Mouse (Mus musculus): Measurements from ENCODE around the gene Nkx3-2.

Nkx3-2 gene

DNA sequence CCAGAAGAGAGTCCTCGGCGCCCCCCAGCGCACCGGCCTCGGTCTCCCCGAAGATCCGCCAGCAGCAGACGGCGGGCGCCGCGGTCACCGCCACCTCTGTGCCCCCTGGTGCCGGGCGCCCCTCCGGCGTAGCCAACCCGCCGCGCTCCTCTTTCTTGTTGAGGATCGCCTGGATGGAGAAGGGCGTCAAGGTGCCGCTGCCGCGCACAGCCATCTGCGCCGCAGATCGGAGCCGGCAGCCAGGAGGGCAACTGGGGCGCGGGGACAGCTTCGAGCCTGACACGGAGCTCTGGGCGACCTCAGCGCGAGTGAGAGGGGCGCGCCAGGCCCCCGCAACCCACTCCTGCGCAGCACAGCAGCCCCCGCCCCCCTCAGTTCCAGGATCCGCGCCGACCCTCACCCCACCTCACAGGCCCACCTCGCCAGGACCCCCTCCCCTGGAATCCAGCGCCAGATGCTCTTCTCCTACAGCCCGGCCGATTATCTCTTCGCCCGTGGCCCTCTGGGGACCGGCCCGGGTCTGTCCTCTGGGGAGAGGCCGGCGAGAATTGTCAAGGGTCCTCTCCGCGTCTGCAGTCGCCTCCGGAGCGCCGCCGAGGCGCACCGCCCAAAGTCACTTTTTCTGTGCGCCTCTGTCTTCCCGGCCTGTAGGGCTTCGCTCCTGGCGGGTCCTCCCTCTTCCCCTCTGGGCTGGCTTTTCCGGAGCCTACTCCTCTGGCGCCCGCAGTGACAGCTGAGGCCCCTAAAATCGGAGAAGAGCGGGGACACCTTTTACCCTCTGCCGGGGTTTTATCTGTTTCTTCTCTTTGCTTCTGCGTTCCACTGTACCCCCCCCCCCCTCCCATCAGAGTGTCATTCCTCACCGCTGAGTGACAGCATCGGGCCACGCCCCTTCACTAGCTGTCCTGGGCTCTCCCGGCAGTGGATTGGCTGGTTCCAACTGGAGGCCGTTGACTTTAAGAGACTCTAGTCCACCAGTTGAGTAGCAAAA, at the start of gene Nkx3-2:
Gene Nkx3-2, minus strand, starts transcription at position 771 of the 991 bp plus-strand sequence.
- POLR2A ChIA-PET, result interaction anchor here in 2 of 4 experiments (0.6 to 1.9 kb wide), 7 partner anchors 9 to 57 kb away, joined by 3 to 10 read pairs (median 3); no protein-coding TSS in a partner anchor
- CTCF ChIA-PET, result interaction anchor here in 1 of 4 experiments (0.5 kb wide), 1 partner anchor 18 kb away, joined by 4 read pairs; no protein-coding TSS in a partner anchor

- ChIA-PET CTCF (no interaction called here), POLR2A (no interaction called here)
Measured at GRCm38 (mm10) chr5:41812516-41812915, 48.2 kb upstream of the Nkx3-2 start.

DNA sequence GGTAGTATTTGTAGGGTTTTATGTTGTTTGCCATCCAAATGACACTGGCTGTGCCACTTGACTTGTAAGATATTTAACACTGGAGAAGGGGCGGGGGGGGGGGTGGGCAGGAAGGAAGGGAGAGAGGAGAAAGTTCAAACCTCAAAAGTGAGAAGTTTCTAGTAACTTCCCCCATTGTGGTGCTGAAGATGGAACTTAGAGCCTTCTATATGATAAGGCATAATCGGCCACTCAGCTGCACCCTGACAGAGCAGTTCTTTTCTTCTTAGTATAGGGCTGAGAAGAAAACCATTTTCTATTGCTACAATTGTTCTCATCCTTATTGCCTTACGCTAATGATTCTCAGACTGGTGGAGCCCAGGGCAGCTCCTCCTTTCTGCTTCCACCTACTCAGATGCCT, 47.0 kb upstream of the Nkx3-2 start:
- POLR2A ChIA-PET, result interaction anchor here in 1 of 4 experiments (0.6 to 1.4 kb wide), 3 partner anchors 10 to 28 kb away, joined by 3 to 5 read pairs (median 5); no protein-coding TSS in a partner anchor
- CTCF ChIA-PET, result no interaction called here

DNA sequence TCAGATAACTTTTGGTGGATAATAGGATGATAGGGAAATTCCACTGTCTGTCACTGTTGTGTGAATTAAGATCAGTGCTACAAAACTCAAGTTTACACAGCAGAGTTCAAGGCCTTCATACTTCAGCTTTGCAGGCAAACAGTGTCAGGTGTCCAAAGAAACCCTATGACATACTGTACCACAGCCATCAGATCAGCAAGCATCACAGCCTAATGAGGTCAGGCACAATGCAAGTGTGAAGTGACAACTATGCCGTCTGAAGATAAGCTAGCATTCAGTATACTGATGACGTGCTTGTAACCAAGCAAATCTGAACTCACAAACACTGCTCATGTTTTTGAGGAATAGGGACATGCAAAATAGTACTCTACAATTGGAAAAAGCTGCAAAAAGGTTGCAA, 43.1 kb upstream of the Nkx3-2 start:
- ChIA-PET POLR2A (no interaction called here), CTCF (no interaction called here)

DNA sequence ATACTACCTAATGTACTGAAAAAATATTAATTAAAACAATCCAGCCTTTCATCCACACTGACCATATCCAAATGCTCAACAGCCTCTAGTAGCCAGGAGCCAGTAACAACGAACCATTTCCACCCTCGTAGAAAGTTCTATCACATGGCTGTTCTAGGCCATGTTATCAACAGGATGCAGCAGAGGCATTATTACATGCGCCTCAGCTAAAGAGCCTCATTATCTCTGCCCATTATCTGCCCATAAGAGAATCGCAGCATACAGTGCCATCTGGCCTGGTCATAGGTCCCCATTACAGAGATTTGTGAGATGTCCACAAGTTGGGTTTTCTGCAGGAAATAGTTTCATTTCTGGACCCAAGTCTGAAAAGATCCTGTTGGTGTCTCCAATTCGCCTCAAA, 41.9 kb upstream of the Nkx3-2 start:
- CTCF ChIA-PET, result interaction anchor here in 1 of 4 experiments (0.6 kb wide), 1 partner anchor 372 kb away, joined by 3 read pairs; no protein-coding TSS in a partner anchor
- POLR2A ChIA-PET, result no interaction called here

- POLR2A ChIA-PET, result interaction anchor here in 1 of 4 experiments (0.6 kb wide), 1 partner anchor 8 kb away, joined by 8 read pairs; no protein-coding TSS in a partner anchor
- CTCF ChIA-PET, result no interaction called here
Measured at GRCm38 (mm10) chr5:41805085-41805484, 40.8 kb upstream of the Nkx3-2 start.

DNA sequence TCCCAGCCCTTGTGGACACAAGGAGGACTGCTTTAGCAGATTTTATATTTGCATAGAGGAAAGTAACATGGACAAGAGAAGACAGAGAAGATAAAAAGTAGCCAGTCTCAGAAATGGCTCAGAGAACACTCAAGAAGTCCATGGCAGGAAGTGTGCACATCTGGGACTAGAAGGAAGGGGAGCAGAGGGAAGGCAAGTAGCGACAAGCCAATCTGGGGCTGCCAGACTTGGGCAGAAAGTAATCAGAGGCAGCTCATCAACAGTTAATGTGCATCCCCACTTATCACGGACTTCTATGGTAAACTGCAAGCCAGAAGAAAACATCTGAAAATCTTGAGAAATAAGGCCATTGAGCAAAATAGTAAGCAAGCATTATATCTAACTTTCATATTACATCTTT, 40.3 kb upstream of the Nkx3-2 start:
- ChIA-PET CTCF (no interaction called here), POLR2A (interaction anchor here in 1 of 4 experiments (1.8 kb wide), 1 partner anchor 11 kb away, joined by 5 read pairs; no protein-coding TSS in a partner anchor)

DNA sequence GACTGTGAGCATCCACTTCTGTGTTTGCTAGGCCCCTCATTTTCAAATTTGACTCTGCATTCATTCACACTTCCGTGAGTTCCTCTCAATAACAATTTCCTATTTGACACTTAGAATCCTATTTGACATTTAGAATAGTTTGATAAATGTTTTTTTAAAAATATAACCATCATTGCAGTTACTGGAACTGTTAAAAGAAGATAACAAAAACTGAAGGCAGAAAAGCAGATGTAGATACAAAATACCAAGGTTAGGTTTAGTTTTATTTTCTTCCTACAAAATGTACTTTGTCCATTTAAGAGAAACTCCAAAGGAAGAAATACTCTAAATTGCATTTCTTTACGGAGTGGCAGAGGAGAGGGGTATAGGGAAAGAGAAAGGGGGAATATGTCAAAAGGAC, 37.3 kb upstream of the Nkx3-2 start:
- CTCF ChIA-PET, result no interaction called here
- POLR2A ChIA-PET, result no interaction called here

DNA sequence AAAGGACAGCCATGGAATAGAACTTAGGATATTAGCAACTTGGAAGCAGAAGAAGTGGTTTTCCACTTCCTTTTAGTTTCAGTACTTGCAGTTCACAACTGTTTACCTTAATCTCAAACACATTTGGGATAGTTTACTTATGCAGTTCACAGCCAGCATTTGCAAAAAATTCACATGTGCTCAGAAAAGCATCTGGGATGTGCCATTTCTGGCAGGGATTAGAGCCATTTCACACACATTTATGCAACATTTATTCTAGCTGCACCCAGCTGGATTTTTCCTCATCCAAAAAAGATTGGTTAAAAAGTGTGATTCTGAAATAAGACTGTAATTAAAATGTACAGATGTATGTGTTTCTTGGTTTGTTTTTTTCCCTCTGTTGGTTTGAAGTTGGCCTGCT, 30.1 kb upstream of the Nkx3-2 start:
- ChIA-PET CTCF (no interaction called here), POLR2A (no interaction called here)

DNA sequence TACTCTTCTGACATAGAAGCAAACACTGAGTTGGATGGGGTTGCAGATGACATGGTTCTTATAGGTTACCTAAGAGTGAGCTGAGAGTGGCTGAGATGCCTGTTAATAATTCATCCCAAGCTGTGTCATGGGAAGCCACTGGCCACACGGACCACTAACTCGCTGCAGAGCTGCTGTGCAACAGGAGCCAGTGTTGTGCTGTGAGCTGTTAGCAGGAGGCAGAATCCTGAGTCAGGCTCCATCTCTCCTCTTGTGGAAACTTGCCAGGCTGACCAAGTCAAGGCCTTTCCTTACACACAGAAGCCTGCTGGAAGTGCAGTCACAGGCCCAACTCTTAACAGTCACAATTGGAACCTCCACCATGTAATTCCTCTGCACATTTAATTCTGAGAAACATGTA, 26.2 kb upstream of the Nkx3-2 start:
- CTCF ChIA-PET, result no interaction called here

DNA sequence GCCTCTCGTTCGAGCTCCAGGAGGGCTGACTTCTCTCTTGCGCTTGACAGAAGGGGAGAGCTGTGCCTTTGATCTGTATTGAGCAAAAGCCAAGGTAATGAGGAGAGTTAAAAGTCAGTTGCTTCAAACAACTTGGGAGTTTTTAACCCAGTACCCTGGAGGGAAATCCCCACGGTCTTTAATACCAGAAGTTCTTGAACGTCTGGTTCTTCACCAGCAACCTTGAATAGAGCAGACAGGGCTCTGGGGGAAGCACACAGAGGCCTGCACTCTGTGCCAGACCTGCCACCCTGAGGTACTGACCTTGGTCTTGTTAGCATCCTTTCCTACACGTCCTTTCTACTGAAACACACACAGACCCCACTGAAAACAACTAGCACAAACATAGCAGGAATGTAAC, 24.6 kb upstream of the Nkx3-2 start:
- ChIA-PET POLR2A (no interaction called here), CTCF (interaction anchor here in 1 of 4 experiments (0.6 kb wide), 1 partner anchor 89 kb away, joined by 10 read pairs; no protein-coding TSS in a partner anchor)

More for the DNA sequence above, 26.2 kb upstream of the Nkx3-2 start:
- POLR2A ChIA-PET, result no interaction called here

- POLR2A ChIA-PET, result interaction anchor here in 2 of 4 experiments (0.9 kb wide), 2 partner anchors 17 kb away, joined by 3 read pairs; partner anchors contain the start of gene Nkx3-2 (in 2 of the 2)
- CTCF ChIA-PET, result no interaction called here
Measured at GRCm38 (mm10) chr5:41781890-41782289, 17.6 kb upstream of the Nkx3-2 start.

- CTCF ChIA-PET, result no interaction called here
Measured at GRCm38 (mm10) chr5:41780026-41780425, 15.7 kb upstream of the Nkx3-2 start.

GRCm38 (mm10) chr5:41775728-41776127, 11.4 kb upstream of the Nkx3-2 start:
- ChIA-PET POLR2A (interaction anchor here in 1 of 4 experiments (0.7 kb wide), 2 partner anchors 638 to 670 kb away, joined by 3 read pairs; no protein-coding TSS in a partner anchor), CTCF (no interaction called here)

More at GRCm38 (mm10) chr5:41780026-41780425, 15.7 kb upstream of the Nkx3-2 start:
- POLR2A ChIA-PET, result no interaction called here

DNA sequence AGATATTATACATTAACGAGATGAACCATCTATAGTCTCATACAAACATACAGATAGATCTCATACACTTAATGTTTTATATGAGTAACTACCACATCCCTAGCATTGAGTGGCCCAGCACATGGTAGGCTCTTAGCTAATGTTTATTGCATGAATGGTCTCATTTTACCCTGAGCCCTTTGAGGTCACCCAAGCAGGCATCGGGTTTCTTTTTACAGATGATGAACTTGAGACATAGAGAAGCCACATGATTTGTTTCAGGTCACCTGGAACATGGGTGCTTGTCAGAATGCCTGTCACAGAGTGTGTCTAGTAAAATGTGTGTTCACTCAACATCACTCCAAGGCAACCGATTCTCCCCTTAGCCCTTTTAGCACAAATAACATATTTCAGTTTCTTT, 11.0 kb upstream of the Nkx3-2 start:
- ChIA-PET CTCF (no interaction called here), POLR2A (interaction anchor here in 1 of 4 experiments (0.7 kb wide), 2 partner anchors 638 to 670 kb away, joined by 3 read pairs; no protein-coding TSS in a partner anchor)

DNA sequence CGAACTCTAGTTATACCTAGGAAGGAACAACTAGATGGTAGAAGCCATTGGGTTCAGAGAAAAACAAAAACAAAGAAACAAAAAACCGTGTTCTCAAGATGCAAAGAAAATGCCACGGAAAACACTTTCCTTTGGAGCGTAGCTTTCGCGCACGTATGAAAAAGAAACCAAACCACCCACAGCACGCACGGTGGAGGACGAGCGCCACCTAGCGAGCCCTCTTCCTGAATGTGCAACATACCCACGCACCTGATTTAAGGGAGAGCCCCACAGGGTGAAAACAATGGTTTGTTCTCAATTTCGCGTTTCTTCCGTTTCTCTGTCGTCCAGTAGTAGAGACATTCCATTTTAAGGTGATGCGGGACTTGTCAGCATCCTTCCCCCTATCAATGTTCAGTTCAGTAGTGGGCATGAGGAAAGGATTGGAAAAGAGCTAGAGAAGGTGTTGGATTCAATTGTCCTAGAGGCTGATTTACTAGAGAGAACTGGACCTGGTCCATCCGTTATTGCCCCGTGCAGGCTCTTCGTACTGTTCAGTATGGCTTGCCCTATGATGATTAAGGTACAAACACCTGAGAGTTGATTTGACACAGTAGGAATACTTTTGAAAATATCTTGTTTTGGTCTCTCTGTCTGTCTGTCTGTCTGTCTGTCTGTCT, 4.2 kb upstream of the Nkx3-2 start:
- ChIA-PET CTCF (interaction anchor here (0.5 to 2.4 kb wide), 22 partner anchors 20 to 762 kb away, joined by 3 to 12 read pairs (median 4); no protein-coding TSS in a partner anchor), POLR2A (interaction anchor here in 1 of 4 experiments (0.6 to 1.5 kb wide), 3 partner anchors 10 to 420 kb away, joined by 3 to 4 read pairs (median 4); no protein-coding TSS in a partner anchor)

DNA sequence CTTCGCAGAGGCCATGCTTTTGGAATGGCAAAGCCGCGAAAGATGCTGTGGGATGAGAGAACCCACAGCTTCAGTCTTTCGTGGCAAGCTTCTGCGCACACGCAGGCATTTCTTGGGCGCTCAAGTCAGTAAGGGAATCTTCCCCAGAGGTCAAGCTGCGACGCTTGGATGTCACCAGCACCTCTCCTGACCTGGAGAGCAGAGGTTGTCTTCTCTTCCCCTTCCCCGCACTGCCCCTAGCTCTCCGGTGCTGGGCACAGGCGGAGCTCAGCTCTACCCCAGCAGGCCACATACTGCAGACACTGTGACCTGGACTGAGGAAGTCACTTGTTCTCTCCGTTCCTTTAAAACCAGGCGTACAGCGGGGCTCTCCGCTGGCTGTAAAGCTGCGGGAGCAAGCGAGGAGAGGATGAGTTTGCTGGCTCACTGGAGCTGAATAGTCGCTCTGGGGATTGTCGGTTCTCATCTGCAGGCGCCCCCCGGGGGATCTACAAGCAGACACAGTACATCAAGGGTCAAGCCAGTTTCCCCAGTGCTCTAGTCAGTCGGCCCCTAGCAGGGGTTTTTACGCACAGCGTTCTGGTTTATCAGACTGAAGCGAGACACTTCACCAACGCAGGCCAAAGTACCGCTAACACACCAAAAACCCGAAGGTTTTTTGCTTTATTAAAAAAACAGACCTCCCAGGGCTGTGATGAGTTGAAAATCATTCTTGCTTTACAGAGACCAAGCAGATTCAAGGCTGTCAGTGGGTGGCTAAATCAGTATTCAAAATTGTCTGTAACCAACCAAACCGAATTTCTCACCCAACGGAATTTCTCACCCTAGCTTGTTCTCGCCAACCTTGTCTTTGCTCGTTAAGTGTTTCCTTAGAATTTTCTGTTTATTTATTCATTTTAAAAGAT, 3.2 kb upstream of the Nkx3-2 start:
- POLR2A ChIA-PET, result interaction anchor here in 2 of 4 experiments (0.7 to 1.5 kb wide), 4 partner anchors 9 to 746 kb away, joined by 3 to 4 read pairs (median 3); no protein-coding TSS in a partner anchor
- CTCF ChIA-PET, result interaction anchor here (0.5 to 2.4 kb wide), 21 partner anchors 10 to 815 kb away, joined by 3 to 12 read pairs (median 4); no protein-coding TSS in a partner anchor

DNA sequence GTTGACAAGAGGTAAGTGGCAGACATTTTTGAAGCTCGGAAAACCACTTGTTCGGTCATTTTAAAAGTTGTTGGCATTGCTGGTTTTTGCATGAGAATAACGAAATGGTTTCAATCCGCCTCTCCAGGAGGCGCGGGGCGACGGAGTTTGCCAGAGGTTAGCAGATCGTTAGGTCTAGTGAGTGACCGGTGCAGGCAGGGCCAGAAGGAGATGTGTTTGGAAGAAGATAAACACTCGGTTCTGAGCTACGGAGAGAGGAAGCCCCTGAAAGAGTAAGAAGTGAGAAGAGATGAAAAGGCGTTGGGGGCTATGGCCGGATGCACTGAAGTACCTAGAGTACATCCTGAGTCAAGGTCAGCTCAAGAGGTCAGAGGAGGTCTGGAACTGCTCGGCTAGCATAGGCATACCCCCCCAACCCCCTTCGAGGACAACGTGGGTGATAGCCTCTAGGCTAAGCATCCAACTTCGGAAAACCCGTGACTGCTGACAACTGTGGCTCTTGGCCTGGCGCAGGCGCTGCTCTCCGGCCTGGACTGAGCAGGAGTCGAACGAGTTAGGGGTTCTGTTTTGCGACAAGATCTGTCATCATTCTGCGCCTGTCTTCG, 2.2 kb upstream of the Nkx3-2 start:
- ChIA-PET CTCF (interaction anchor here (0.7 to 2.4 kb wide), 5 partner anchors 10 to 641 kb away, joined by 3 to 11 read pairs (median 4); no protein-coding TSS in a partner anchor), POLR2A (interaction anchor here in 2 of 4 experiments (0.7 to 1.9 kb wide), 3 partner anchors 11 to 745 kb away, joined by 3 to 10 read pairs (median 3); no protein-coding TSS in a partner anchor)

All from embryonic stem cell, embryonic (primary cell).